ENCODE assay signal across 28 mouse cellular contexts in the genomic region with DNA sequence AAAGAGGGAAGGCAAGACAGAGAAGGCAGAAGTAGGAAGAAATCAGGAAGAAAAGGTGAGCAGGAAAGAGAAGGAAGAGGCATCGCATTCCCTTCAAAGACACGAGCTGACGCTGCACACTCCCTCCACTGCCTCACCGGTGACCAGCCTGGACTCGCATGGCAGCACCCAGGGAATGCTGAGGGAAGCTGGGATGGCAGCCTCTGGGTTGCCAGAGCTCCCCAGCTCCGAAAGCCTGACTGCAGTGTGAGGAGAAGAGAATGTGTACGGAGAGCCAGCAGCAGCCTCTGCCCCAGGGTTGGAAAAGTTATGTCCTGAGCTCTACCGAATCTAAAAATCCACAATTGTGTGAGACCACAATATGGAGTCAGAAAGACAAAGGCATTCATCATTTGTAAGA.
DNase-seq lines count a peak whose midpoint lies in the region; ATAC-seq and TF ChIP-seq lines count a peak whose summit lies in the region.
"Had no signal": no experiment of that assay in that cellular context is flagged by ENCODE, and none has a peak within 500 bp of the region (broad histone marks: within the 10 kb centered on the region; RNA-seq: fewer than 3 reads in every experiment).

No protein-coding gene starts in this region.

- 58% methylated on average over 8 of the region's 8 CpGs for WGBS in kidney, embryonic 15.5 days

- H3K4me2 ChIP-seq in kidney, embryonic 15.5 days = no peak overlapping the region
- H3K4me2 ChIP-seq: embryonic facial prominence, embryonic 12.5 days; forebrain, embryonic 15.5 days; hindbrain, embryonic 13.5 days; limb, embryonic 13.5 days; liver, embryonic 11.5 days; stomach, embryonic 15.5 days had no signal

- in situ Hi-C loops in Patski (cut with MboI; ENCODE audit: low pct_unique_long_range_greater_than_20kb) = no loop called here

- H3K9ac ChIP-seq in kidney, embryonic 15.5 days = no peak overlapping the region
- H3K9ac ChIP-seq: embryonic facial prominence, embryonic 12.5 days; forebrain, embryonic 15.5 days; hindbrain, embryonic 13.5 days; limb, embryonic 13.5 days; stomach, embryonic 15.5 days had no signal

- peak; percentile 41 for DNase-seq in Patski (ENCODE audit: low read depth, low spot score)
- DNase-seq in kidney, adult 18-20 months = peak; percentile 36
- peak; percentile 63 to 69 for DNase-seq in kidney, postnatal 25 days
- DNase-seq in left cerebral cortex, postnatal 4 days = no peak
- no peak for DNase-seq in thymus, postnatal 0 days (ENCODE audit: low spot score)
- DNase-seq: adrenal gland, postnatal 14 days; B cell, adult 2 months; cerebellum, adult 11 months; cerebellum, adult 9-10 months; embryo, embryonic 11 days; heart, postnatal 4 days; lung, postnatal 36 days; midbrain, embryonic 14.5 days; right cerebral cortex, postnatal 25 days; thymus, postnatal 4 days had no signal

- 0 out of 2 replicates have a peak overlapping the region, but pooled peaks have one; percentile 11 for H3K27ac ChIP-seq in kidney, embryonic 15.5 days
- H3K27ac ChIP-seq: embryonic facial prominence, embryonic 12.5 days; forebrain, embryonic 10.5 days; forebrain, embryonic 15.5 days; hindbrain, embryonic 13.5 days; layer of hippocampus, adult 2 months; left cerebral cortex, adult 2 months; limb, embryonic 13.5 days; stomach, embryonic 15.5 days had no signal

- no peaks in the 10 kb centered on the region for H3K9me3 ChIP-seq in kidney, embryonic 15.5 days (replicated peaks)
- H3K9me3 ChIP-seq: embryonic facial prominence, embryonic 12.5 days; forebrain, embryonic 10.5 days; forebrain, embryonic 15.5 days; hindbrain, embryonic 13.5 days; limb, embryonic 13.5 days; megakaryocyte, embryonic 14.5 days; stomach, embryonic 15.5 days had no signal

- H3K27me3 ChIP-seq in Patski = no peaks in the 10 kb centered on the region
- no peaks in the 10 kb centered on the region for H3K27me3 ChIP-seq in kidney, embryonic 15.5 days
- H3K27me3 ChIP-seq: embryonic facial prominence, embryonic 12.5 days; forebrain, embryonic 15.5 days; hindbrain, embryonic 13.5 days; limb, embryonic 13.5 days; megakaryocyte, embryonic 14.5 days; stomach, embryonic 15.5 days had no signal

- peak; percentile 91 for ATAC-seq in Patski
- ATAC-seq in kidney, embryonic 15.5 days (replicated peaks; ENCODE audit: low FRiP score) = peak; percentile 94
- no peak for ATAC-seq in megakaryocyte, adult 5-6 weeks (ENCODE audit: poor library complexity, severe bottlenecking)
- ATAC-seq: forebrain, embryonic 15.5 days; intestine, embryonic 16.5 days had no signal

- POLR2A ChIA-PET in Patski (lab: Charles Lee) = no interaction called here

- CTCF ChIA-PET in Patski (lab: Charles Lee) = interaction anchor here (1.0 to 1.3 kb wide), 3 partner anchors 15 to 92 kb away, joined by 3 read pairs; no protein-coding TSS in a partner anchor

- no peak for TF ChIP-seq CTCF in Patski (IDR thresholded peaks at IDR 0.05)

- intact Hi-C loops in left cerebral cortex, postnatal 4 days (cut with DNase I) = no loop called here

- H3K36me3 ChIP-seq in kidney, embryonic 15.5 days = peaks cover 29% of the 10 kb centered on the region

- no peak overlapping the region for H3K4me3 ChIP-seq in kidney, embryonic 15.5 days (replicated peaks)
- H3K4me3 ChIP-seq: embryonic facial prominence, embryonic 12.5 days; forebrain, embryonic 10.5 days; forebrain, embryonic 15.5 days; hindbrain, embryonic 13.5 days; layer of hippocampus, adult 2 months; left cerebral cortex, adult 2 months; limb, embryonic 13.5 days; megakaryocyte, embryonic 14.5 days; stomach, embryonic 15.5 days had no signal

- H3K4me1 ChIP-seq in kidney, embryonic 15.5 days = no peaks in the 10 kb centered on the region
- H3K4me1 ChIP-seq: embryonic facial prominence, embryonic 12.5 days; forebrain, embryonic 15.5 days; hindbrain, embryonic 13.5 days; limb, embryonic 13.5 days; stomach, embryonic 15.5 days had no signal

Comparison
In these comparisons a context has a peak if more than half of its experiments do, and no peak if none do; other contexts are left out.
1. DNase-seq: peak in Patski (single experiment), kidney, adult 18-20 months (single experiment) and kidney, postnatal 25 days (2 of 2); none in left cerebral cortex, postnatal 4 days (single experiment) and thymus, postnatal 0 days (single experiment).